Mouse (Mus musculus) embryo, embryonic 10 days (tissue): ENCODE measurements around the gene Ccn2.

ENCODE experiments used
- DNase-seq: peaks from one replicate; pipeline ENCODE4 v3.0.0-alpha.2; 2015; ENCODE audit warnings: low spot score

The Ccn2 gene

DNA sequence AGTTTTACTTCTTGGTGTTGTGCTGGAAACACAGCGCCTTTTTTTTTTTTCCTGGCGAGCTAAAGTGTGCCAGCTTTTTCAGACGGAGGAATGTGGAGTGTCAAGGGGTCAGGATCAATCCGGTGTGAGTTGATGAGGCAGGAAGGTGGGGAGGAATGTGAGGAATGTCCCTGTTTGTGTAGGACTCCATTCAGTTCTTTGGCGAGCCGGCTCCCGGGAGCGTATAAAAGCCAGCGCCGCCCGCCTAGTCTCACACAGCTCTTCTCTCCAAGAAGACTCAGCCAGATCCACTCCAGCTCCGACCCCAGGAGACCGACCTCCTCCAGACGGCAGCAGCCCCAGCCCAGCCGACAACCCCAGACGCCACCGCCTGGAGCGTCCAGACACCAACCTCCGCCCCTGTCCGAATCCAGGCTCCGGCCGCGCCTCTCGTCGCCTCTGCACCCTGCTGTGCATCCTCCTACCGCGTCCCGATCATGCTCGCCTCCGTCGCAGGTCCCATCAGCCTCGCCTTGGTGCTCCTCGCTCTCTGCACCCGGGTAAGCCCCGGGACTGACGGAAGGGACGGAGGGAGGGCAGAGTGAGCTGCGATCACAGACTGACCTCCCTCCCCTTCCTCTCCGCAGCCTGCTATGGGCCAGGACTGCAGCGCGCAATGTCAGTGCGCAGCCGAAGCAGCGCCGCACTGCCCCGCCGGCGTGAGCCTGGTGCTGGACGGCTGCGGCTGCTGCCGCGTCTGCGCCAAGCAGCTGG is at the start of gene Ccn2:
Gene Ccn2, plus strand, starts transcription at position 193 of the 753 bp plus-strand sequence.
- peak; percentile 92 for DNase-seq

DNA sequence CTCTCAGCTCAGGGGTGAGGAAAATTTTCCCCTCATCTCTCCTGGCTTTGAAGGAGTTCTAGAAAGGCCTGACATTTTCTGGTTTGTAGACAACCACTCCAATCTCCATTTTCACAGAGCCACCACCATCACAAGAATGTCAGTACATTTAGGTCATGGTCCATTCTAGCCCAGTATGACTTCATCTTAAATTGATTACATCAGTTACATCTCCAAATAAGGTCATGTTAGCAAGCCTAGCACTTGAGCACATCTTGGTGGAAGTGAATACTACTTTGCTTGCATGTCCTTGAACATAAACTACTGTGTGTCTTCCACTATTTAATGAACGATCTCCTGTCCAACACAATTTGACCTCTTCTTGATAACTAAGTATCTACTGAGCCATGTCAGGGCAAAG is 42.4 kb upstream of the Ccn2 start:
- DNase-seq = no peak

- DNase-seq = no peak
Measured at GRCm38 (mm10) chr10:24554091-24554490, 41.2 kb upstream of the Ccn2 start.

DNA sequence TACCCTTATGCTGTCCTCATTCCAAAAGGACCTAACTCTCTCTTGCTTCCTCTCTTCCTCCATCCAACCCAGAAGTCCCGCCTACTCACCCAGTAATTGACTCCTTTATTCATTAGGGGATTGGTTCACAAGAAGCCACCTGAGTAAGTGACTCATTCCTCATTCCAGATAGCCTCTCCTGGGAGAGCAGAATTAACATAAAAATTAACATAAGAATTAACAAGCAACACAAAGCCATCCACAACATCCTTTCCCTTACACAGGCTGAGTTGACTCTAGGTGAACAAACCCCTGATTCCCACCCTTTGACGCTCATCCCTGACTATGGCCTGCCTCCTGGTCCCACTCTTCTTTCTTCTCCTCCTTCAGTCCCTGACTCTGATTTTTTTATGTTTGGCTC is 36.9 kb upstream of the Ccn2 start:
- DNase-seq = no peak

DNA sequence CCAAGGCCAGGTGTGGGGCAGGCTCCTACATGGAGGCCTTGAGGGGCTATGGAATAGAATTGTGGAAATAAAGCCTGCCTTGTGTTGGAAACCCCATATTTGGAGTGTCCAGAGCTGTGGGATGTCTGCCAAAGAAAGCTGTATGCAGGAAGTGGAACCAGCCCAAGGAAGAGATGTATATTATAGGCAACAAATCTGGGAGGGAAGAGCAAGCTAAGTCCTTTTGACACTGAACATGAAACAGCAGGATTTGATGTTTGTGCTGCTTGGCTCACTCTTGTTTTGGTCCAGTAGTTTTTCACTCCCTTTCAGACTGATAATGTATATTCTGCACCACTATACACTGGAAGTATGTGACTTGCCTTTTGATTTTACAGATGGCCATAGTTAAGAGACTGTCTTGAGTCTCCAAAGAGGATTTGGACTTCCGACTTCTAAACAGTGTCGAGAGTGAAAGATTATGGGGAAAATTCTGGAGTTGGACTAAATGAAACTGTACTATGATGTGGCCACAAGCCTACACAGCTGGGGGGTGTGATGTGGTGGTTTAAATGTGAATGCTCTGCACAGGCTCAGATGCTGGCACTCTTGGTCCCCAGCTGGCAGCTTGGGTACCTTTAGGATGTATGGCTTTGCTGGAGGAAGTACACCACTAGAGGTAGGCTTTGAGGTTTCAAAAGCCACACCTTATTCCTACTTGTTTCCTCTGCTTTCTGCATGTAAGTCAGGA is 25.4 kb upstream of the Ccn2 start:
- DNase-seq = no peak

GRCm38 (mm10) chr10:24572044-24572960 is 22.9 kb upstream of the Ccn2 start:
- no peak for DNase-seq

DNA sequence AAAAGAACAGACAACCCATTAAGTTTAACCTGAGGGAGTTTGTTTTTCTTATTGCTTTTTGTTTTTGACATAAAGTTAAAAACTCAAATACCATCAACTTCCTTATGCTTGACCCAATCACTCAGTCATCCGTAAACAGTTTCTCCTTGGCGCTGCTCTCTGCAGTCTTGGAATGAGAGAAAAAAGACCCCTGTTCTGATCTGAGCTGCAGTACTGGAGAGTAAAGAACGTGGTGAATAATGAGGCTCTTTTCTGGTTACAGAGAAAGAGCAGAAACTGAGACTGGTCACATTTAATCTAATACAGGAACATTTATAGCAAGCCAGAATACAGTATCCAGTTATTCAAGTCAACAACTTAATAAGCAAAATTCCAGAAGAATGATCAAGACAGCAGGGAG is 21.8 kb upstream of the Ccn2 start:
- no peak for DNase-seq

- DNase-seq = no peak
Measured at GRCm38 (mm10) chr10:24581076-24581475, 14.2 kb upstream of the Ccn2 start.

GRCm38 (mm10) chr10:24588824-24589223 is 6.4 kb upstream of the Ccn2 start:
- DNase-seq = no peak

DNA sequence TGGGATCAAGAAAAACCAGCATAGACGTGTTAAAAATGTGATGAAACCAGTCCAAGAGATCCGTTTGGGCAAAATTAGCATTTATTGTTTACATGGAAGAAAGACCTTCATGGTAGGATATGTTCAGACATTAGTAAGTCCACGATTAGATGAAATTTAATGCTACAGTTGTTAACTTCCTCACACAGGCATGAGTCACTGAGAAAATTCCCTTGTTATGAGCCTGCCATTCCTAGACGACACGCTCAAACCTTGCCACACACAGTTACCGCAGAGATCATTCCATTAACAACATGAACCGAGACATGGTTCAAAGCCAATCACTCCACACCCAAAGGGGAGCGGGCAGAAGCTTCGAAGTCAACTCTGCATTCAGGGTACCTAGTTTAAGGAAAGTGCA is 6.0 kb upstream of the Ccn2 start:
- no peak for DNase-seq

DNA sequence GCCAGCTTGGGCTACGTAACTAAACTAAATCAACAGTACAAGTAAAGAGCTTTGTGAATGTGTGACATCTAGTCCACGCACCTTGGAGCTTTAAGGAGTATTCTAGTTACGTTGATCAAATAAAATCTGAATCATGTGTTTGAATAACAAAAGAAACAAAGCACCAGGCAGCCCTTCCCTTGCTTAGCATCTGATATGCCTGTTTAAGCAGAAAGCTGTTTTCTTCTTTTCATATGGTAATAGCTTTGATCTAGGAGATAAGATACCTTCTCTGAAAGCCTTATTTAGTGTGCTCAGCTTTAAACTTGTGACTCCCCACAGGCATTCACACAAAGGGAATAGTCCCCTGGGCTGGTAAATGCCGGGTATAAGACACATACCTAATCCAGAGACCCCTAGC is 4.7 kb upstream of the Ccn2 start:
- no peak for DNase-seq

DNA sequence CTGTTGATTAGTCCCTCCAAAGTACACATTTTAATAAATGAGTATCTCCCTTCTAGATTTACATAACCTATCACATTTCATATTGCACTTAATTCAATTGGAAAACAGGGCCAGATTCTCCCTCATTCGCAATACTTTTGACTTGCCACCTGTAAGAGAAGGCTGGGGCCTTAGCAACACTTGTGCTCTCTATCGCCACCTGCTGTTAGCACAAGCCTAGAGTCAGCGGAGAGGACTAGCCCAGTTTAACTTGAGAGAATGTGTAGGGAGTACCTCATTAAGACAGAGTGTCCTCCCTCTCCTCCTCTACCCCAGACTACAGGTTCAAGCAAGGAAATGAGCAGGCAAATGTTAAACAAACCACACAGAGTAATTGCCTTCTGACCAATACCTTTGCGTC is 4.1 kb upstream of the Ccn2 start:
- peak; percentile 94 for DNase-seq

DNA sequence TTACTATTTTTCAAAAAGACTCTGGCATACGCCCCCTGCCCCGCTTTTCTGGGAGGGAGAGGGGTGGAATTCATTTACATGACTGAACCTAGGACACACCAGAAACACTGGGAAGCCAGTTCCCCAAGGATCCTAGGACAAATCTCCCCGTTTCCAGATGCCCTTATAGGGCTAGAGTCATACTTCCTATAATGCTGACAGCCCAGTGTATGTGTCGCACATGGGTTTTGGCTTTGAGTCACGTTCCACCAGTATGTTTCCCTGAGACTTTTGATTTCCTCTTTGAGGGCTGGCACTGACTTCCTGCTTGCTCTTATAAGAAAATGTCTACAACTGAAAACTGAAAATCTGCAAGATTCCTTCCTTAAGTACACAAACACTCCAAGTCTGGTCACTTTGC is 3.5 kb upstream of the Ccn2 start:
- DNase-seq = no peak

DNA sequence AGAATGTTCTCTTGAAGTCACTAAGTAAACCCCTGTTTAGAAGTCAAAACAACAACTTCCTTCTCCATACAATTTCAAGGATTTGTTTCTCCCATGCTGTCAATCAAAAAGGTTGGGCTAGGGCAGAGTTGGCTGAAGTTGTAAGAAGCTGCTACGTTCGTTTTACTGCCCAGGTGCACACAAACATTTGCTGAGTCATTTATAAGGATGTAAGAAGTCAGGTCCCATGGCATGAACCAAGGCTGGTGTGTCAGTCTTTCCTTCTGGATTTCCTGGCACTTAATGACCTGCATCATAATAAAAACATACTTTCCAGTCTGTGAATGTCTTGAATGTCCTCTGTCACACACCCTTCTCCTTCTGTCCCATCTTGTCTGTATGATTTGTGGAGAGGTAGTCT is 2.9 kb upstream of the Ccn2 start:
- no peak for DNase-seq

GRCm38 (mm10) chr10:24592969-24593368 is 2.3 kb upstream of the Ccn2 start:
- DNase-seq = no peak

DNA sequence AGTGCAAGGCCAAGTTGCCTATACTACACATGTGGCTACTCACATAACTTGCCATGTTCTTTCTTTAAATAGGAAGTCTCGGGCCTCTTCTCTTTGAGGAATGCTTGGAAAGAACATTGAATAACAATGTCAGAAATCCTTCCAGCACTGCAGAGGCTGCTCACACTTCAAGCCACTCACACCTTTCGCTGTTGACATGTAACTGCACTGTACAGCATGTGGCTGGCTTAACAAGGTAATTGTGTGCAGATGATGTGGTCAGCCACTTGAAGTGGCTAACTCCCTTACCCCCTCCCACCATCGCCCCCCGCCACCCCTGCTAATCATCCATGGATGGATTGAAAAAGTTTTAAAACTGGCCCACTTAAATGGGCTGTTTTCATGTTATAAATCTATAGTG is 1.7 kb upstream of the Ccn2 start:
- no peak for DNase-seq

DNA sequence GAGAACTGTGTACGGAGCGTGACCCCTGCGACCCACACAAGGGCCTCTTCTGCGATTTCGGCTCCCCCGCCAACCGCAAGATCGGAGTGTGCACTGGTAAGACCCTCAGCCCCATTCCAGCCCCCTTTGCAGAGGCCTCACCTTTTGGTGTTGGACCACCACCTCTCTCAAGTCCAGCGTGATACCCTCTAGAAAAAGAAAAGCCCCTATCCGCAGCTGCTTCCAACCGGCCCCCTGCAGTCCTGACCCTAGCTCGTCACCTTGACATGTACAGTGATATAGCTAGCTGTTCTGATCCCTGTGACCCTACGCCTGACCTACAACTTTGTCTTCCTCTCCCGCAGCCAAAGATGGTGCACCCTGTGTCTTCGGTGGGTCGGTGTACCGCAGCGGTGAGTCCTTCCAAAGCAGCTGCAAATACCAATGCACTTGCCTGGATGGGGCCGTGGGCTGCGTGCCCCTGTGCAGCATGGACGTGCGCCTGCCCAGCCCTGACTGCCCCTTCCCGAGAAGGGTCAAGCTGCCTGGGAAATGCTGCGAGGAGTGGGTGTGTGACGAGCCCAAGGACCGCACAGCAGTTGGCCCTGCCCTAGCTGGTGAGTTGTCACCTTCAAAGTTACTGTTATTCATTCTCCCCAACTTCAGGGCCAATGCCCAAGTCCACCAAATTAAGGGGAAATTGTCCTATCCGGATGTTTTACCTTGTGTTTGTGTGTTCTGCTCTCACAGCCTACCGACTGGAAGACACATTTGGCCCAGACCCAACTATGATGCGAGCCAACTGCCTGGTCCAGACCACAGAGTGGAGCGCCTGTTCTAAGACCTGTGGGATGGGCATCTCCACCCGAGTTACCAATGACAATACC is 994 bp downstream of the Ccn2 start:
- DNase-seq = peak; percentile 55

DNA sequence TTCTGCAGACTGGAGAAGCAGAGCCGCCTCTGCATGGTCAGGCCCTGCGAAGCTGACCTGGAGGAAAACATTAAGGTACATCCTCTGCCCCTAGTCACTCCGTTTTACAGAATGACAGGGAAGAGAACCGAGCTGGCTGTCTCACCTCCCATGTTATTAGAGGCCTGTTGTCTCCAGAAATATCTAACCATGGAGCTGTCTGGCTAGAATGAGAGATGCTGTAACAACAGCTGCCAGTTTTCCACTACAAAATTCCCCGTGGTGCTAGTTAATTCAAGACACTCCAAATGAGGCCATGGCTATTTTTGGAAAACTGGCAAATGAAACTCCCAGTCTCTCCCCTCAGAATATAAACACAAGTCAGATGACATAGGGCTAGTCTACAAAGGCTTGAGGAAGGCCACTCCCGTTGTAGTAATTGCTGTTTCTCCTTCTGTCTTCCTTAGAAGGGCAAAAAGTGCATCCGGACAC is 1.7 kb downstream of the Ccn2 start:
- no peak for DNase-seq

DNA sequence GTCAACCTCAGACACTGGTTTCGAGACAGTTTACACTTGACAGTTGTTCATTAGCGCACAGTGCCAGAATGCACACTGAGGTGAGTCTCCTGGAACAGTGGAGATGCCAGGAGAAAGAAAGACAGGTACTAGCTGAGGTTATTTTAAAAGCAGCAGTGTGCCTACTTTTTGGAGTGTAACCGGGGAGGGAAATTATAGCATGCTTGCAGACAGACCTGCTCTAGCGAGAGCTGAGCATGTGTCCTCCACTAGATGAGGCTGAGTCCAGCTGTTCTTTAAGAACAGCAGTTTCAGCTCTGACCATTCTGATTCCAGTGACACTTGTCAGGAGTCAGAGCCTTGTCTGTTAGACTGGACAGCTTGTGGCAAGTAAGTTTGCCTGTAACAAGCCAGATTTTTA is 2.5 kb downstream of the Ccn2 start:
- no peak for DNase-seq

- no peak for DNase-seq
Measured at GRCm38 (mm10) chr10:24598693-24599092, 3.5 kb downstream of the Ccn2 start.

DNA sequence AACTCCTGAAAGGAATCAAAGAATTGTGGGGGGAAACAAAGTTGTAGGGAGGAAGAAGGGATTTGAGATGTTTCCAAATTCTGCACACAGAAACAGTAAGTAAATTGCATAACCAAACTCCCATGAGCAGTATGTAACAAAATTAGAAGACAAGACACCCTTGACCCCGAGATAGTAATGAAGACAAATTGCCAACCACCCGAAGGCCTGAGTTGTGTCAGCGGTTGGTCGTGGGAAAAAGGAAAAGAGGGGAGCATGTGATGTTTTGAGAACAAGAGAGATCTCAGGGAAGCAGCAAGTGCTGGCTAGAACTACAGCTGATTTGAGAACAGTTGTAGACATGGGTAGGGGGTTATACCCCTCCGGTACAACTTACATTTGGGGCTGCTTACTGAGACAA is 4.6 kb downstream of the Ccn2 start:
- no peak for DNase-seq

DNA sequence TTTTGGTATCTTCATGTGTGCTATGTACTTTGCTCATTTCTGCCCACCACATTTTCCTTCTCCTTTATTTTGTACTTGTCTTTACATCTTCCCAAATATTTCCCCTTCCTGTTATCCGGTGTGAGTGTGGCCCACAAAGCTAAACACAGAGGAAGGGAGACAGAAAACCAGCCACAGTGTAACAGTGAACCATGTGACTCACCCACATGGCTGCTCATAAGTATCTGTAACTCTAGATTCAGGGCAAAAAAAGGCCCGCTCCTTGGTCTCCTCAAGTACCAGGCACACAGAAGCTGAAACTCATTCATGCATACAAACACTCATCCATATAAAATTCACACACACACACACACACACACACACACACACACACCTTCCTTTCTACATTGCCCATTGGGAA is 7.8 kb downstream of the Ccn2 start:
- DNase-seq = no peak
